ENCODE assay signal across 10 mouse cellular contexts in the genomic region with DNA sequence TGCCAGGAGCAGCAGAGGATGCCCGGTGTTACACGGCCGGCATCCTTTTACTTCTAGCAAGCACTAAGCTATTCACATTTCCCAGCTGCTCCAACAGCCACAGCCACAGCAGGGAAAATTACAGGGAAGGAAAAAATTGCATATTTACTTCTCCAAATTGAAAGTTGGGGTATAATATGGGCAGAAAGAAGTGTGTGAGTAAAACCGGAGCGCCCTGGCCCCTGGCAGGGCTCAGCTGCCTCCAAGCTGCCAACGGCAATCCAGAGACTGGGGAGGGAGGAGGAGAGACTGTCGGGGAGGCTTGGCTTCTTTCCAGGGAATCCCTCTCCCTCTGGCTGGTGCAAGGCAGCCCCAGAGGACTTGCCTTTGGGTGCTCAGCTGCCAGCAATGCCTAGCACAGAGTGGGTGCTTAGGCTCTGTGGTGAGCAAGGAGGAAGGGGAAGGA. TPM values are rescaled to one million over a fixed set of nuclear protein-coding genes. Genes with fewer than 3 reads are reported as not detected.
DNase-seq lines count a peak whose midpoint lies in the region; ATAC-seq lines count a peak whose summit lies in the region.
"Had no signal": no experiment of that assay in that cellular context is flagged by ENCODE, and none has a peak within 500 bp of the region (broad histone marks: within the 10 kb centered on the region; RNA-seq: fewer than 3 reads in every experiment).

No protein-coding gene starts in this region.

- WGBS in forebrain, embryonic 15.5 days = 22% methylated on average over 7 of the region's 7 CpGs

- no peak overlapping the region for H3K9ac ChIP-seq in forebrain, embryonic 15.5 days (replicated peaks)
- H3K9ac ChIP-seq: heart, embryonic 13.5 days; limb, embryonic 13.5 days had no signal

- no peaks in the 10 kb centered on the region for H3K36me3 ChIP-seq in forebrain, embryonic 15.5 days
- H3K36me3 ChIP-seq: heart, embryonic 13.5 days; limb, embryonic 13.5 days had no signal

- DNase-seq in cerebellum, adult 9-11 months = peak; percentile 24
- DNase-seq in cerebellum, adult 11 months = no peak
- peak; percentile 44 for DNase-seq in MN1 (ENCODE audit: low spot score)
- peak; percentile 50 to 62 for DNase-seq in left cerebral cortex, adult 18-20 months (ENCODE audit: low spot score in 2 of 2)
- DNase-seq in thymus, postnatal 4 days = no peak
- DNase-seq in kidney, postnatal 36 days = no peak

- H3K27me3 ChIP-seq in forebrain, embryonic 15.5 days = no peaks in the 10 kb centered on the region
- H3K27me3 ChIP-seq: limb, embryonic 13.5 days had no signal

- no peaks in the 10 kb centered on the region for H3K9me3 ChIP-seq in forebrain, embryonic 15.5 days
- H3K9me3 ChIP-seq: heart, embryonic 13.5 days had no signal

- no peak overlapping the region for H3K4me2 ChIP-seq in forebrain, embryonic 15.5 days (replicated peaks)
- H3K4me2 ChIP-seq: heart, embryonic 13.5 days; limb, embryonic 13.5 days had no signal

- H3K27ac ChIP-seq in forebrain, embryonic 15.5 days (replicated peaks) = peak overlapping the region; percentile 55
- H3K27ac ChIP-seq: heart, embryonic 13.5 days; limb, embryonic 13.5 days had no signal

- H3K4me1 ChIP-seq in forebrain, embryonic 15.5 days = peaks cover 20% of the 10 kb centered on the region

- H3K4me3 ChIP-seq in forebrain, embryonic 15.5 days = no peak overlapping the region
- H3K4me3 ChIP-seq: heart, embryonic 13.5 days; limb, embryonic 13.5 days had no signal

- peak; percentile 84 for ATAC-seq in forebrain, embryonic 15.5 days (replicated peaks)
- no peak for ATAC-seq in inflammation-experienced regulatory T-cells, adult 6 months

RNA-seq across cellular contexts. Expression of gene Chst8, which starts 53.1 kb away (rescaled TPM):
- 8.8 and 9.6 TPM in 2 replicates for polyA plus RNA-seq in forebrain, embryonic 15.5 days (2015; fragmentation: Nextera tagmentation; extraction: Ambion mirVana)
- 10 to 100 TPM; 22.4 to 27.9 TPM for total RNA-seq in left cerebral cortex, adult 18-20 months (2021)
- not detected for polyA plus RNA-seq in inflammation-experienced regulatory T-cells, adult 6 months (2017; shearing (Covaris generic))

Comparison
In these comparisons a context has a peak if more than half of its experiments do, and no peak if none do; other contexts are left out.
1. DNase-seq: peak in cerebellum, adult 9-11 months (single experiment), MN1 (single experiment) and left cerebral cortex, adult 18-20 months (2 of 2); none in cerebellum, adult 11 months (single experiment), thymus, postnatal 4 days (single experiment) and kidney, postnatal 36 days (0 of 2).